Mouse (Mus musculus) neutrophil, adult 5-6 weeks (primary cell): ENCODE results near the gene Ap2a1. TPM values are rescaled to one million over a fixed set of nuclear protein-coding genes. Genes with fewer than 3 reads are reported as not detected.

Experiments
- ATAC-seq: fragments of 151-379, 151-347 bp; 2 replicates; pipeline ENCODE4 v1.8.0; 2017; ENCODE audit warnings: mild to moderate bottlenecking, moderate TSS enrichment; ENCODE audit not compliant: insufficient number of reproducible peaks, poor library complexity, low FRiP score, severe bottlenecking; ENCODE audit errors: extremely low read depth
- total RNA-seq: library from RNA; stranded (forward); fragments of 200-1000 nt; gene quantifications from 2 replicates; pipeline ENCODE4 v1.2.3, GENCODE M21; 2017

Gene Ap2a1
- total RNA-seq, 1 experiment from 2014 or later = 29.8 TPM

- no peak for ATAC-seq
These were observed 72.9 kb downstream of the Ap2a1 start for GRCm38 (mm10) chr7:44856265-44856916.

DNA sequence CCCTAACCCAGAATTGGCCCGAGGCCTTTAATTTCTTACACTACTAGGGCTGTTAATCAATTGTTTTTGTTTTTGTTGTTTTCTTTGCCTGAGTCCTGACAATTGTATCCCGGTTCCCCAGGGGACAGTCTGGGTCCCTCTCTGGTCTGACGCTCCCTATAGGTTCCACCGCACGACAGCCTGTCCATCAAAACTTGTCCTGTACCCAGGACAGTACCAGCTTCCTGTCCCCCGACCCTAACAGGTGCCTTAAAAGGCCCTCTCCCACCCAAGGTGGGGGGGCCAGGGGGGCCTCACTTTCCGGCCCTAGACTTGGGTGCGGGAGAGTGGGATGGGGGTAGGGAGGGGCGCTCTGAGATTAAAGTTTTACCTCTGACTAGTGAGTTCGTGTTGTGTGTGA, 74.3 kb downstream of the Ap2a1 start:
- ATAC-seq = no peak

DNA sequence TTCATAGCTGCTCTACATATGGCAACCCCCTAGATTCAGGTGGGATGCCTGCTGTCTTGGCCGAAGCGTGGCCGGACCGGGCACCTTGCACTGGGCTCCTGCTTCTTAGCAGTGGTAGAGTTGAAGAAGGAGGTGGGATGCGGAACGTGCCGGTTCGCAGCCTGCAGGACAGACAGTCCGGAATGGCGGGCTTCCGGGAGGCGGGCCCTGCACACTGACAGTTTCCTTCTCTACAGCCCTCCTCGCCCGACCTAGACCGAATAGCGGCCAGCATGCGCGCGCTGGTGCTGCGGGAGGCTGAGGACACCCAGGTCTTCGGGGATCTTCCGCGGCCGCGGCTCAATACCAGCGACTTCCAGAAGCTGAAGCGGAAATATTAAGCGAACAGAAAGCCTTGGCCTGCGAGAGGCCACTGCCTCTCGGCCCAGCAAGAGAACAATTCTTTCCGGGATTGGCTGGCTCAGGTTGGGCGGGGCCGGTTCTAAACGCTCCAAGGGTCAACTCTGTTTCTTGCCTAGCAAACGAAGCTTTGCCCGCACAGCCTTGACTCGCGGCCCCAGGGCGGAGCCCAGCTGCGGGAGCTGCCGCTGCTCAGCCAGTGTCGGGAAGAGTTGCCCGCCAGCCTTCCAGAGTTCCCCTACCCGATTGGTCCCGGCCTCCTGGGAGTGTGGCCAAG, 74.8 kb downstream of the Ap2a1 start:
- peak; percentile 22 for ATAC-seq

GRCm38 (mm10) chr7:44853596-44854355, 75.5 kb downstream of the Ap2a1 start:
- no peak for ATAC-seq

DNA sequence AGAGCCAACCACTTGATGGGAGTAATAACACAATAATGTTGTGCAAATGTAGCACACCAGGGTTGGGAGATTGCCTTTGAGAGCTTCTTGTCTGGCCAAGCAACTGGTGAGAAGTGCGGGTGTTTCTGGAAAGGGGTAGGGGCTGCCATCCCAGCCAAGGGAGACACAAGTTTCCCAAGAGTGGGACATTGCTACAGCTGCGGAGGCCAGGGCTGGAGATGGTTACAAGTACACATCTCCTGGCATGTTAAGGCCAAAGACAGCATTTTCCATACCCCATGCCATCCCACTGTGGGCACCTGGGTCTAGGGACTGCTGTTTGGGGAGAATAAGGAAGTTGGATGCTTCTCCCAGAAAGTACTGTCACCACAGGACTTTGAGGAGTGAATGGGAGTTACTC, 76.2 kb downstream of the Ap2a1 start:
- ATAC-seq = no peak

DNA sequence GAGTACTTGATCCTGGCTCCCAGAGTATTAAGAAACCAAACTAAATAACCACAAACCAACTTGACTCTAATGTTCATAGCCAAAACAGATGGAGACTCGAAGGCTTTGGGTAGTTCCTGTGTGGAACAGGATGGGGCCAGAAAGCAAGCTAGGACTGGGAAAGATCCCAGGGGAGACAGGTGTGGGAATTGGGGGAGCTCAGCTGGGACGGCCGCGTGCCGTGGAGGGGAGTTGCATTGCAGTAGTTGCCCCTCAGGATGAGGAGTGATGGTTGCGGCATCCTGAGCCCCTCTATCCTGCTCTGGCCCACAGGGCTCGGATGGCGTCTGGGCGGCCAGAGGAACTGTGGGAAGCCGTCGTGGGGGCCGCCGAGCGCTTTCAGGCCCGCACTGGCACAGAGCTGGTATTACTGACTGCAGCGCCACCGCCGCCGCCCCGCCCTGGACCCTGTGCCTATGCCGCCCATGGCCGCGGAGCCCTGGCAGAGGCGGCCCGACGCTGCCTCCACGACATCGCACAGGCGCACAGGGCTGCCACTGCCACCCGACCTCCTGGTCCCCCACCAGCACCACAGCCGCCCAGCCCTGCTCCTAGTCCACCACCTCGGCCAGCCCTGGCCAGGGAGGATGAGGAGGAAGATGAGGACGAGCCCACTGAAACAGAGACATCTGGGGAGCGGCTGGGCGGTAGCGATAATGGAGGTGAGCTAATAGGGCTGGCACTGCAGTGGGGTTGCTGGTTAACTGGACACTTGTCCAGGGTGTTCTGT, 76.9 kb downstream of the Ap2a1 start:
- ATAC-seq = no peak

- no peak for ATAC-seq
These were observed 77.6 kb downstream of the Ap2a1 start for GRCm38 (mm10) chr7:44851625-44852234.

DNA sequence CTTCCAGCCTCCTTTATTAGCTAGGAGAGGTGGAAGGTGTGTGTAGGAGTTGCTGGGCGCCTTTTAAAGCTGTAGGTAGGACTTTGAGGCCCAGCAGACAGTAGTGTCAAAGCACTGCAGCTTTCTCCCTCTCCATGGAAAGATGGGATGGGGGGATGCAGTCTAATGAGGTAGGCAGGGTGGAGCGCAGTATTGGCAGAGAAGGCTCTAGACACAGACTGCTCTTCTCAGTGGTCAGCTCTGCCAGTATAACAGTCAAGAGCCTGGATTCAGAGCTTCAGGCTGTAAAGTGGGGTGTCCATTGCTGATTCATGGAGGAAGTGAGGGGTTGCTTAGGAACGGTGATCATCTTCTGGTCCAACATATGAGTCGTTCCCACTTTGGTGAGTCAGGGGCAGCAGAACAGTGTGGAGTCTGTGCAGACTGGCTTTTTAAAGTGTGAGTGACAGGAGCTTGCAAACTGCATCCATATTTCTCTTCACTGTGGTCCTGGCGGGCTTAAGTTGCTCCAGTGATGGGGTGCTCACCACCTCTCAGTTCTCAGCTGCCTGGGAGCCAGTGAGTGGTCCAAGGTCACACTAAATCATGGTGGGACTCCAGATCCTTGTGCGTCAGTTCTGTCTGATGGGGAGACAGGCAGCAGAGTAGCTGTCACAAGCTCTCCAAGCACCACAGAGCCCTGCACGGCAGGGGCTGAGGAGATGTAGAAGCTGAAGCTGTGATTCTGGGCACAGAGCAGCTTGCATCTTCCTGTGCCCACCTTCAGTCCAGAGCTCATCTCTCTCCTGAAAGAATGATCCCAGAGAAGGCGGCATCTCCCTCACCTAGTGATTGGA, 78.3 kb downstream of the Ap2a1 start:
- no peak for ATAC-seq

Other genes starting within 250 kb of the Ap2a1 start
- gene Izumo2, start 220.8 kb downstream of the Ap2a1 start, total RNA-seq = not detected in 2 replicates
- 49.1 and 52.8 TPM in 2 replicates for gene Vrk3, start 181.1 kb downstream of the Ap2a1 start, total RNA-seq
- 0.98 and 1.5 TPM in 2 replicates for gene Zfp473, start 178.4 kb downstream of the Ap2a1 start, total RNA-seq
- gene Nup62, start 113.4 kb downstream of the Ap2a1 start, total RNA-seq = 40.6 and 42.0 TPM in 2 replicates
- gene Il4i1, start 113.1 kb downstream of the Ap2a1 start, total RNA-seq = 25.3 and 28.3 TPM in 2 replicates
- 1.3 and 1.8 TPM in 2 replicates for gene Atf5, start 112.8 kb downstream of the Ap2a1 start, total RNA-seq
- 26.4 and 37.0 TPM in 2 replicates for gene Akt1s1, start 80.5 kb downstream of the Ap2a1 start, total RNA-seq
- 62.0 and 73.8 TPM in 2 replicates for gene Tbc1d17, start 80.4 kb downstream of the Ap2a1 start, total RNA-seq
- 95.7 and 102 TPM in 2 replicates for gene Pnkp, start 72.4 kb downstream of the Ap2a1 start, total RNA-seq
- gene Ptov1, start 59.7 kb downstream of the Ap2a1 start, total RNA-seq = 5.2 and 9.7 TPM in 2 replicates
- 23.5 and 26.8 TPM in 2 replicates for gene Med25, start 36.8 kb downstream of the Ap2a1 start, total RNA-seq
- 22.1 and 29.9 TPM in 2 replicates for gene Fuz, start 33.4 kb downstream of the Ap2a1 start, total RNA-seq
- not detected in 2 replicates for gene Tsks, start 13.7 kb upstream of the Ap2a1 start, total RNA-seq
- gene Cpt1c, start 45.4 kb upstream of the Ap2a1 start, total RNA-seq = not detected in 2 replicates
- 41.1 and 52.0 TPM in 2 replicates for gene Prmt1, start 57.1 kb upstream of the Ap2a1 start, total RNA-seq
- gene Irf3, start 68.2 kb upstream of the Ap2a1 start, total RNA-seq = 216 and 230 TPM in 2 replicates
- gene Bcl2l12, start 69.2 kb upstream of the Ap2a1 start, total RNA-seq = 17.8 and 20.9 TPM in 2 replicates
- 35.7 and 39.7 TPM in 2 replicates for gene Scaf1, start 86.9 kb upstream of the Ap2a1 start, total RNA-seq
- 4.9 and 7.1 TPM in 2 replicates for gene Rras, start 88.5 kb upstream of the Ap2a1 start, total RNA-seq
- 7.6 and 10.2 TPM in 2 replicates for gene Prr12, start 123.4 kb upstream of the Ap2a1 start, total RNA-seq
- gene Nosip, start 132.9 kb upstream of the Ap2a1 start, total RNA-seq = 50.7 and 51.0 TPM in 2 replicates
- 19.8 and 21.8 TPM in 2 replicates for gene Prrg2, start 133.2 kb upstream of the Ap2a1 start, total RNA-seq
- 9.2 and 16.1 TPM in 2 replicates for gene Rcn3, start 162.7 kb upstream of the Ap2a1 start, total RNA-seq
- gene Fcgrt, start 174.4 kb upstream of the Ap2a1 start, total RNA-seq = 29.6 and 32.2 TPM in 2 replicates
- gene Rps11, start 194.9 kb upstream of the Ap2a1 start, total RNA-seq = 587 and 609 TPM in 2 replicates
- 2,520 and 3,147 TPM in 2 replicates for gene Rpl13a, start 199.3 kb upstream of the Ap2a1 start, total RNA-seq
- 0.58 TPM in 1 of 2 replicates, not detected in the other for gene Gm45713, start 206.7 kb upstream of the Ap2a1 start, total RNA-seq
- 34.4 and 37.5 TPM in 2 replicates for gene Flt3l, start 206.9 kb upstream of the Ap2a1 start, total RNA-seq
- gene Pih1d1, start 224.8 kb upstream of the Ap2a1 start, total RNA-seq = 33.4 and 38.5 TPM in 2 replicates
- gene Aldh16a1, start 225.1 kb upstream of the Ap2a1 start, total RNA-seq = 38.3 and 39.7 TPM in 2 replicates
- not detected in 2 replicates for gene Slc17a7, start 234.5 kb upstream of the Ap2a1 start, total RNA-seq